Mouse (Mus musculus) macrophage (primary cell): ENCODE data around the gene Fam117a. TPM values are rescaled to one million over a fixed set of nuclear protein-coding genes. Genes with fewer than 3 reads are reported as not detected.

Source experiments
- H3K27ac ChIP-seq: fragments of 350-480 bp; formaldehyde crosslinking; 2 replicates; pipeline ENCODE4 v1.9.0; 2021
- H3K36me3 ChIP-seq: fragments of 350-480 bp; formaldehyde crosslinking; 2 replicates; pipeline ENCODE4 v1.9.0; 2021; ENCODE audit errors: inconsistent target
- H3K4me3 ChIP-seq: fragments of 350-480 bp; formaldehyde crosslinking; 2 replicates; pipeline ENCODE4 v1.9.0; 2021; ENCODE audit errors: inconsistent target
- H3K79me2 ChIP-seq: fragments of 350-480 bp; formaldehyde crosslinking; 2 replicates; pipeline ENCODE4 v1.9.0; 2021; ENCODE audit errors: inconsistent target
- WGBS: methylation state at CpG from one replicate; pipeline ENCODE4 v1.1.7; 2026; ENCODE audit warnings: inconsistent platforms; ENCODE audit not compliant: missing documents; 5-methylcytosine and 5-hydroxymethylcytosine counted together
- polyA plus RNA-seq: library from polyadenylated mRNA; stranded (reverse); fragments of 250-400 nt; gene quantifications from 3 replicates; pipeline ENCODE4 v1.2.4, GENCODE M21; 2018; ENCODE audit warnings: inconsistent platforms

The Fam117a gene
- polyA plus RNA-seq, 1 experiment from 2014 or later, result 3.5 TPM

GRCm38 (mm10) chr11:95315215-95315955 lies 21.4 kb upstream of the Fam117a start:
- H3K27ac ChIP-seq, result no peak overlapping the region

DNA sequence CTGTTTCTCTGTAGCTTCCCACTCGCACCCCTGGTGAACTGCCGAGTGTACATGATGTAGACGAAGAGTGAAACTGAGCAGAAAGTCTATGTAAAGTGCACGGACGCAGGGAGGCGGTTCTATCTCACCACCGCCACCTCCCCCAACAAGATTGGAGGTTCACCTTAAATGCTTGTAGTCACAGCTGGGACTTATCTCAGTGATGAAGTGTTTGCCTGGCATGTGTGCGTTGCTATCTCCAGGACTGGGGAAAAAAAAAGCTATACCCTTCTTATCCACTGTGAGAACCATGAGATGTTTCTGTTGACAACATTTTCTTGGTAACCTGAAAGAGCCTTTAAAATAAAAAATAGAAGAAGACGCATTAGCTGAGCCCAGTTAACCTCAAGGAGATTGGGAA lies 18.7 kb upstream of the Fam117a start:
- no peaks in the 10 kb centered on the region for H3K36me3 ChIP-seq
- 96% methylated on average over 9 of the region's 9 CpGs for WGBS
- no peaks in the 10 kb centered on the region for H3K79me2 ChIP-seq
- H3K27ac ChIP-seq, result no peak overlapping the region
- no peak overlapping the region for H3K4me3 ChIP-seq

More at GRCm38 (mm10) chr11:95315215-95315955, 21.4 kb upstream of the Fam117a start:
- peaks cover 5% of the 10 kb centered on the region; the same call in 1 of the 2 replicates for H3K79me2 ChIP-seq
- 73% methylated on average over 7 of the region's 7 CpGs for WGBS
- no peak overlapping the region for H3K4me3 ChIP-seq
- H3K36me3 ChIP-seq, result no peaks in the 10 kb centered on the region

- Histone ChIP-seq H3K79me2 (no peaks in the 10 kb centered on the region), H3K36me3 (no peaks in the 10 kb centered on the region), H3K4me3 (no peak overlapping the region), H3K27ac (no peak overlapping the region)
- 60% methylated on average over 1 of the region's 1 CpGs for WGBS
These were observed 17.3 kb upstream of the Fam117a start for GRCm38 (mm10) chr11:95319506-95319905.

DNA sequence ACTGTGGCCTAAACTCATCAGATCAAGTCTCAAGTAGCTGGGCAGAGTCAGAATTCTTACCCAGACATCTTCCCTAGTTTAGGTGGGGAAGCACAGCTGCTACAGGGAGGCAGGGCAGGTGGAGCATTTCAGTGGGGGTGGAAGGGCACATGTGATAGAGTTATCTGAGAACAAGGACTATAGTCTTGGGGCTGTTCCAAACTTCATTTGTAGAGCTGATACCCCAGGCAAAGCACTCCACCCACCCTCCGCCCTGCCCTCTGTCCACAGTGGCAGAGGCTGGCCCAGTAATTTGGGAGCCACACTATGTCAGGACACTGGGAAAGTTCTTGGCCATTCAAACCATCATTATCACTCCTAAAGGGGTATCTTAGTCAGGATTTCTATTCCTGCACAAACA lies 16.8 kb upstream of the Fam117a start:
- Histone ChIP-seq H3K4me3 (no peak overlapping the region), H3K27ac (no peak overlapping the region), H3K36me3 (no peaks in the 10 kb centered on the region), H3K79me2 (no peaks in the 10 kb centered on the region)
- 100% methylated on average over 1 of the region's 1 CpGs for WGBS

GRCm38 (mm10) chr11:95324181-95324580 lies 12.6 kb upstream of the Fam117a start:
- H3K27ac ChIP-seq, result no peak overlapping the region
- H3K79me2 ChIP-seq, result no peaks in the 10 kb centered on the region
- 94% methylated on average over 10 of the region's 10 CpGs for WGBS
- no peaks in the 10 kb centered on the region for H3K36me3 ChIP-seq
- H3K4me3 ChIP-seq, result no peak overlapping the region

GRCm38 (mm10) chr11:95325832-95326231 lies 11.0 kb upstream of the Fam117a start:
- WGBS, result 90% methylated on average over 4 of the region's 4 CpGs
- Histone ChIP-seq H3K4me3 (no peak overlapping the region), H3K36me3 (no peaks in the 10 kb centered on the region), H3K79me2 (no peaks in the 10 kb centered on the region), H3K27ac (no peak overlapping the region)

- no peak overlapping the region for H3K4me3 ChIP-seq
- H3K79me2 ChIP-seq, result no peaks in the 10 kb centered on the region
- H3K27ac ChIP-seq, result no peak overlapping the region
- H3K36me3 ChIP-seq, result no peaks in the 10 kb centered on the region
- WGBS, result 98% methylated on average over 7 of the region's 11 CpGs
These were observed 10.6 kb upstream of the Fam117a start for GRCm38 (mm10) chr11:95326243-95326642.

- 91% methylated on average over 5 of the region's 5 CpGs for WGBS
- Histone ChIP-seq H3K36me3 (no peaks in the 10 kb centered on the region), H3K79me2 (no peaks in the 10 kb centered on the region), H3K27ac (no peak overlapping the region), H3K4me3 (no peak overlapping the region)
These were observed 8.2 kb upstream of the Fam117a start for GRCm38 (mm10) chr11:95328629-95329028.

- Histone ChIP-seq H3K27ac (no peak overlapping the region), H3K36me3 (no peaks in the 10 kb centered on the region), H3K4me3 (no peak overlapping the region), H3K79me2 (no peaks in the 10 kb centered on the region)
- 82% methylated on average over 1 of the region's 1 CpGs for WGBS
These were observed 6.2 kb upstream of the Fam117a start for GRCm38 (mm10) chr11:95330662-95331061.

- H3K27ac ChIP-seq, result no peak overlapping the region
- no peaks in the 10 kb centered on the region for H3K79me2 ChIP-seq
- 2% methylated on average over 4 of the region's 4 CpGs for WGBS
- H3K4me3 ChIP-seq, result no peak overlapping the region
- H3K36me3 ChIP-seq, result no peaks in the 10 kb centered on the region
These were observed 3.6 kb upstream of the Fam117a start for GRCm38 (mm10) chr11:95333209-95333608.

DNA sequence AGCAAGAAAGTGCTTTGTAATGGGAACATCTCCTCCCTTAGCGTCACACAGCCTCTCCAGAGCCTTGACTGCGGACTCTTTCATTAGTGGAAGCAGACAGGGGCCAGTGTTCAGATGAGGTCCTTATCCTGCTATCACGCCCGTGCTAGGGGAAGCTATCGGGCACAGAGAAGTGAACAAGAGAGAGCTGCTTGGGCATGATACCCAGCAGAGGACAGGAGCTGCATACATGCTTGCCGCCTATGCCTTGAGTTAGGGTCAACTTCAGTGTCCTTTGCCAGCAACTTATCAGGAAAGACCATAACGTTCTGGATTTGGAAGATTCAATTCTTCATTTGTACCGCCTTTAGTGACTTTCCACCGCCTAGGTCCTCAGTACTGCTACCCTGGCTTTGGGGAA lies 3.0 kb upstream of the Fam117a start:
- Histone ChIP-seq H3K79me2 (peaks cover 5% of the 10 kb centered on the region; the same call in 1 of the 2 replicates), H3K27ac (no peak overlapping the region), H3K36me3 (no peaks in the 10 kb centered on the region), H3K4me3 (no peak overlapping the region)
- 77% methylated on average over 9 of the region's 9 CpGs for WGBS

DNA sequence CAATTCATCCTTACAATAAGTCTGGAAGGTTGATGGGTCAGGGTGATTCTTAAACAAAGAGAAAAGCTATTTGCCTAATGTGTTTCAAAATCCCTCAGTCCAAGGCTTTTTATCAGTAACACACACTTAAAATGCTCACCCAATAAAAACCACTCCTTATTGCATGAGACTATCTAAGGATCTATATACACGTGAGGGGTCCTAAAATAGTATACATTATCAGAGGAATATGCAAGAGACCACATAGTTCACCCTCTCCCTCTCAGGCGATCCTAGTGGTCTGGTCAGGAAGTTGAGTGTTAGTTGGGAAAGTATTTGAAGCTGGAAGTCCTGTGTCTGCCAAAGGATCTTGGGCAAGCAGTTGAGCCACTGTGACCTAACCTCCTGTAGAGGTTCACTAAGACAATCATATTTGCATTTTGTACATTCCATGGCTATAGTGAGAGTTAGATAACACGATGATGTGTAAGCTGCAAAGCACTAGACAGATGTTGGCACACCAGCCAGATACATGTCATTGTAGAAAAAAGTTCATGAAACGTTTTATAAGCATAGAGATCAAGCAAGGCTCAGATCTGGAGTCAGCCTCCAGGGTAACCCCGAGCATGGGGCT lies 2.3 kb upstream of the Fam117a start:
- Histone ChIP-seq H3K36me3 (no peaks in the 10 kb centered on the region), H3K4me3 (no peak overlapping the region), H3K79me2 (peaks cover 12% of the 10 kb centered on the region; the same call in 1 of the 2 replicates), H3K27ac (no peak overlapping the region)
- WGBS, result 48% methylated on average over 5 of the region's 5 CpGs

GRCm38 (mm10) chr11:95337129-95337813 lies 453 bp downstream of the Fam117a start:
- peaks cover 32% of the 10 kb centered on the region; the same call in 1 of the 2 replicates for H3K79me2 ChIP-seq
- WGBS, result under 1% methylated on average over 49 of the region's 50 CpGs

DNA sequence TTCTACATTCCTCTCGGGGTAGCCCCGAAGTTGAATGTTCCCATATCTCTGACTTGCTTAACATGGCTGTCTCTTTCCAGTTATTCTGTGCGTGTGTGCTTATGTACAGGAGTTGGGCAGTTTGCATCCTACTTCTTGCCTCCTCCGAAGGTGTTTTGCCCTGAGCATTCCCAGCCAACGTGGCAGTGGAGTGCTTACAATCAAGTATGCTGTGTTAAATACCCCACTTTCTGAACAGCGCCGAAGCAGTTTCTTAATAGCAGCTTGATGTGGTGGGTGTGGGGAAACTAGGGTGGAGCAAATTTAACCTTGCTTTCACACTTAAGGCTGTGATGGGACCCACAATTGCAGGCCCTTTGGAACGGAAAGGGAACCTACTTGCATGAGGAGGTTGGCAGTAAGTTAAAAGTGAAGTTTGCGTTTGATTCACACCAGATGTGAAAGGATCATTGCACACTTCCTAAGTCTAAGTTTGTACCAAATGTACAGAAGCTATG lies 1.1 kb downstream of the Fam117a start:
- peak overlapping the region; percentile 41 for H3K4me3 ChIP-seq
- 7% methylated on average over 9 of the region's 9 CpGs for WGBS
- peaks cover 32% of the 10 kb centered on the region; the same call in 1 of the 2 replicates for H3K79me2 ChIP-seq
- H3K27ac ChIP-seq, result 0 out of 2 replicates have a peak overlapping the region, but pooled peaks have one; percentile 7
- H3K36me3 ChIP-seq, result no peaks in the 10 kb centered on the region

More at GRCm38 (mm10) chr11:95337129-95337813, 453 bp downstream of the Fam117a start:
- Histone ChIP-seq H3K4me3 (peak overlapping the region; percentile 41), H3K36me3 (no peaks in the 10 kb centered on the region), H3K27ac (no peak overlapping the region)
